Mouse (Mus musculus) limb, embryonic 11.5 days (tissue): Measurements from ENCODE around the gene Taf4. TPM values are rescaled to one million over a fixed set of nuclear protein-coding genes. Genes with fewer than 3 reads are reported as not detected.

Experiments
- ATAC-seq: fragments of 200-750 bp; cut with Nextera tagmentation; 2 replicates; pipeline ENCODE4 v1.8.0; 2017; ENCODE audit warnings: low read depth; ENCODE audit not compliant: insufficient number of reproducible peaks, low FRiP score, low TSS enrichment
- DNase-seq: peaks from one replicate; pipeline ENCODE4 v3.0.0-alpha.2; 2015; ENCODE audit warnings: low spot score
- H3K27ac ChIP-seq: fragments of 300-500 bp; sonication (generic); replicated peaks from 2 replicates; pipeline ENCODE4 v1.5.1; 2014; ENCODE audit warnings: low read depth, mild to moderate bottlenecking, low read length
- H3K27me3 ChIP-seq: fragments of 300-500 bp; sonication (generic); 2 replicates; pipeline ENCODE4 v1.6.1; 2014; ENCODE audit warnings: mild to moderate bottlenecking, low read length, mixed read lengths; ENCODE audit not compliant: control insufficient read depth, insufficient read depth
- H3K36me3 ChIP-seq: fragments of 300-500 bp; sonication (generic); 2 replicates; pipeline ENCODE4 v1.6.1; 2014; ENCODE audit warnings: mild to moderate bottlenecking, low read length, moderate library complexity, mixed read lengths; ENCODE audit not compliant: control insufficient read depth, insufficient read depth
- H3K4me1 ChIP-seq: fragments of 300-500 bp; sonication (generic); 2 replicates; pipeline ENCODE4 v1.6.1; 2014; ENCODE audit warnings: low read length, mixed read lengths; ENCODE audit not compliant: control insufficient read depth, insufficient read depth
- H3K4me2 ChIP-seq: fragments of 300-500 bp; sonication (generic); 2 replicates; pipeline ENCODE4 v1.6.1; 2014; ENCODE audit warnings: low read depth, mild to moderate bottlenecking, moderate library complexity; ENCODE audit not compliant: severe bottlenecking
- H3K4me3 ChIP-seq: fragments of 300-500 bp; sonication (generic); 2 replicates; pipeline ENCODE4 v1.5.1; 2014; ENCODE audit warnings: low read depth, low read length
- H3K9ac ChIP-seq: fragments of 300-500 bp; sonication (generic); 2 replicates; pipeline ENCODE4 v1.6.1; 2014; ENCODE audit warnings: mild to moderate bottlenecking, low read length
- H3K9me3 ChIP-seq: fragments of 300-500 bp; sonication (generic); 2 replicates; pipeline ENCODE4 v1.6.1; 2016; ENCODE audit warnings: low read length; ENCODE audit not compliant: control insufficient read depth
- WGBS: fragments of 180-500 bp; shearing (Covaris S2); extraction: QIAGEN DNeasy Blood & Tissue Kit; methylation state at CpG from one replicate; pipeline ENCODE4 v1.1.7; 2014; 5-methylcytosine and 5-hydroxymethylcytosine counted together
- polyA plus RNA-seq: library from polyadenylated mRNA; unstranded; fragments of >200 nt; fragmentation: Nextera tagmentation; extraction: Ambion mirVana; gene quantifications from 2 replicates; pipeline ENCODE4 v1.2.1, GENCODE M21; 2014

Taf4 gene
- polyA plus RNA-seq, 1 experiment from 2014 or later, result 5.8 TPM

DNA sequence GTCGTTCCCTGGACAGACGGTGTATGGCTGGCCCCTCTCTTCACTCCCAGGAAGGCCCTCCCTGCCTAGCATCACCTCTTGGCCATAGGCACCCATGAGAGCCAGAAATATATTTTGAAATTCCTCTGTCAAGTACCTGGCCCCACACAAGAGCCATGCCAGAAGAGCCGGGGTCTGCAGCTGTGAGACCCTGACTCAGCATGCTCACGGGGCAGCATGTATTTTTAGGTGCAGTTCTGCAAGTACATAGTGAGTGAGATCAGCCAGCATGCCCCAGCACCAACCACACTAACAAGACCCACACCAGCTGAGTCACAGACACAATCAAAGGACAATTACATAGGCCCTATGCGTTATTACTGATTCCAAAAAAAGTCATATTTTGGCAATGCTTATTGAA is 8.8 kb downstream of the Taf4 start:
- peaks cover 7% of the 10 kb centered on the region for H3K4me1 ChIP-seq
- H3K36me3 ChIP-seq, result no peaks in the 10 kb centered on the region
- H3K4me2 ChIP-seq, result no peak overlapping the region
- H3K27ac ChIP-seq, result no peak overlapping the region
- no peaks in the 10 kb centered on the region for H3K27me3 ChIP-seq
- ATAC-seq, result no peak
- DNase-seq, result no peak
- no peaks in the 10 kb centered on the region for H3K9me3 ChIP-seq
- WGBS, result 75% methylated on average over 5 of the region's 5 CpGs
- no peak overlapping the region for H3K4me3 ChIP-seq
- H3K9ac ChIP-seq, result no peak overlapping the region

DNA sequence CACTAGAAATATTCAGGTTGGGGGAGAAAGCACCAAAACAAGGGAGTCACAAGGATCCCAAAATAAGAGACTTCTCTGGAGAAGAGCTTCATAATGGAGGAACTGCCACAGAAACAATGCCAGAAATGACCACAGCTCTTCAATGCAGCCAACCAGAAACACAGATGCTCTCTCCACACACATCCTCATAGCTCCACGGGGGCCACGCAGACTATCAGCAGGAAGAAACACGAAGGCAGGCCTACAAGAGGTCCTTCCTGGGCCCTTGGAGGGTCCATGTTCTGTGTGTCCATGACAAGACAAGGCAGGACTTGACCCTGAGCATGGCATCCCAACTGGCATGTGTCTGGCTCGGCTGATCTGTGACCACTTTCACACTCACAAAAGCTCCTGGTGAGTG is 15.0 kb downstream of the Taf4 start:
- 84% methylated on average over 4 of the region's 4 CpGs for WGBS

DNA sequence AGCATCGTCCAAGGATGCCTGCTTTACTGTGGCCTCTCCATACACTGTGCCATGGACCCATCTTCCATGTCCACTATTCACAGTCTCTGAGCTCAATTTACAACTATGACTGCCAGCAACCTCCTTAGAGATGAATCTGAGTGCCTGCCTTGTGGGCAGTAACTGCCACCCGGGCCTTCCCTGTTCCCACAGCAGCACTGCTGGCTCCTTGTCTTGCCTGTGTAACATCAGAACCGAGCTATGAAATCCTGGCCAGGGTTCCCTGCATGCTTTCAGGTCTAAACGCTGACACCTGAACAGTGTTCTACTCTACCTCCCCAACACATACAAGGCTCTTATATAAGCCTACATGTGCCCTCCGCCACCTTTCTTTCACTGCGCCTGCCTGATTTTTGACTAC is 16.1 kb downstream of the Taf4 start:
- Histone ChIP-seq H3K27me3 (no peaks in the 10 kb centered on the region), H3K9ac (no peak overlapping the region), H3K9me3 (no peaks in the 10 kb centered on the region), H3K36me3 (no peaks in the 10 kb centered on the region), H3K27ac (no peak overlapping the region), H3K4me3 (no peak overlapping the region), H3K4me2 (no peak overlapping the region), H3K4me1 (peaks cover 12% of the 10 kb centered on the region)
- WGBS, result 85% methylated on average over 6 of the region's 6 CpGs
- ATAC-seq (no peak), DNase-seq (no peak)

More for the DNA sequence above, 15.0 kb downstream of the Taf4 start:
- DNase-seq (no peak), ATAC-seq (no peak)
- no peak overlapping the region for H3K4me3 ChIP-seq
- peaks cover 12% of the 10 kb centered on the region for H3K4me1 ChIP-seq
- H3K36me3 ChIP-seq, result no peaks in the 10 kb centered on the region
- H3K9ac ChIP-seq, result no peak overlapping the region
- H3K27me3 ChIP-seq, result no peaks in the 10 kb centered on the region
- H3K9me3 ChIP-seq, result no peaks in the 10 kb centered on the region
- H3K4me2 ChIP-seq, result no peak overlapping the region
- no peak overlapping the region for H3K27ac ChIP-seq

DNA sequence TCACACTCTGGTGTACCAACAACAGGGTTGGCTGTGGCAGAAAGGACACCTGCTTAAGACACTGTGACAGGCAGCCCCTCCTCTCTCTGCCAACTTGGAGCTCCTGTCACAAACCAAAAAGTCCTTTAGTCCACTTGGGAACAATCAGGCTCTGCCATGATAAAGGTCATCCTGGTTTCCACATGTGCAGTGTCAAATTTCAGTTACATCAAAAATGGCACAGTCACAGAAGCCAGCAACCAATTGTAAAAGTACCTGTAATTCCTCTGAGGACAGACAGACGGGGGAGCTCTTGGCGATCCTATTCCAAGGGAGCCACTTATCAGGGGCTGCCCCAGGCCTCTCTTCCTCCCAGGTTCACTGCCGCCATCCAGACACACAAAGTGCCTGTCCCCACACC is 17.1 kb downstream of the Taf4 start:
- Histone ChIP-seq H3K4me1 (peaks cover 12% of the 10 kb centered on the region), H3K27me3 (no peaks in the 10 kb centered on the region), H3K9me3 (no peaks in the 10 kb centered on the region), H3K27ac (no peak overlapping the region), H3K4me2 (no peak overlapping the region), H3K4me3 (no peak overlapping the region), H3K36me3 (no peaks in the 10 kb centered on the region), H3K9ac (no peak overlapping the region)
- DNase-seq (no peak), ATAC-seq (no peak)
- 21% methylated on average over 3 of the region's 3 CpGs for WGBS

DNA sequence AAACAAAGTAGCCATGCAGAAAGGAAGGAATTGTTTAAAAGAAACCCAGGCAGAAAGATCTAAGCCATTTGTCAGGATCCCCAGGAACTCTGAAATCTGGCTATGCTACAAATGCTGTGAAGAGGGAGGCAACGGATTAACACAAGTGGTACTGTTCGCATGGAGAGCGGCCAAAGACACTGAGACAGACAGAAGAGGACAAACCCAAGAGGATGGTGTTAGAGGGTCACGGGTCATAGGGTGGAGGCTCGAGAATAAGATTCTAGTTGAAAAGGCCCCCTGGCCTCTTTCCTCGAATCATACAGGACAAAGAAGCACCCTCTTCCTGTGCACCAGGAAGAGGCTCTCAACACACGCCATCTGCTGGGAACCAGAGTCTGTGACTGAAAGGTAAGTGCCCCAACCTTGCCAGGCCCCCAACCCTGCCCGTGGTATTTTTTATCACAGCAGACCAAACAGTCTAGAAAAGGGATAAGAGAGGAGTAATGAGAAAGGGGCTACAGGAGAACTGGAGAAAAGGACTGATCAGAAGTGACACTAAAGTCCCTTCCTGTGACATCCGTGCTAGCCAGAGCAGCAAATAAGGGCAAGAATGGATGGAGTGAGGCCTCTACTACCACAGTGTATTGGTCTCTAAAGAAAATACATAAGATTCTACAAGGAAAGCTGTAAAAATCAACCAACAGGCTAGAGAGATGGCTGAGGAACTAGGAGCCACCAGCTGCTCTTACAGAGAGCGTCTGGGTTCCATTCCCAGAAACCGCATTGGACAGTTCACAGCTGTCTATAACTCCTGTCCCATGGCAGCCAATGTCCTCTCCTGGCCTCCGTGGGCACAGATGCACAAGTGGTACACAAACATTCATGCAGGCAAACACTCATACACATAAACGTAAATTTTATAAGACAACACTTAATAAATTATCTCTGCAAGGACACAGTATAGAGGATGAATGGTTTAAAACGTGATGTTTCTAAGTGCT is 24.6 kb downstream of the Taf4 start:
- Histone ChIP-seq H3K4me1 (no peaks in the 10 kb centered on the region), H3K4me2 (no peak overlapping the region), H3K27me3 (no peaks in the 10 kb centered on the region), H3K9me3 (no peaks in the 10 kb centered on the region), H3K36me3 (no peaks in the 10 kb centered on the region), H3K4me3 (no peak overlapping the region), H3K9ac (no peak overlapping the region), H3K27ac (no peak overlapping the region)
- DNase-seq (no peak), ATAC-seq (no peak)
- 77% methylated on average over 14 of the region's 14 CpGs for WGBS

DNA sequence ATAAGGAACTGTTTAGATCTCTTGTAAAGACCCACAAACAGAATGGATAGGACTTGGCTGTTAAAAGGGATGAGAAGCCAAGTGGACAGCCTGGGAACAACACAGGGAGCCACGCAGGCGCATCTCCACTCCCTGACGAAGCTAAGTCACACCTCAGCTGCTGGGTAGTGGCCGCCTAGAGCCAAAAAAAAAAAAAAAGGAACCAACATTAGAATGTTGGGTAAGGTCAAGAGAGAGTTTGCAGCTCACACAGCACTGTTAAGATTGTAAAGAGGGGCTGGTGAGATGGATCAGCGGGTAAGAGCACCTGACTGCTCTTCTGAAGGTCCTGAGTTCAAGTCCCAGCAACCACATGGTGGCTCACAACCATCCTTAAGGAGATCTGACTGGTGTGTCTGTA is 27.6 kb downstream of the Taf4 start:
- WGBS, result 81% methylated on average over 5 of the region's 5 CpGs
- H3K4me1 ChIP-seq, result no peaks in the 10 kb centered on the region

DNA sequence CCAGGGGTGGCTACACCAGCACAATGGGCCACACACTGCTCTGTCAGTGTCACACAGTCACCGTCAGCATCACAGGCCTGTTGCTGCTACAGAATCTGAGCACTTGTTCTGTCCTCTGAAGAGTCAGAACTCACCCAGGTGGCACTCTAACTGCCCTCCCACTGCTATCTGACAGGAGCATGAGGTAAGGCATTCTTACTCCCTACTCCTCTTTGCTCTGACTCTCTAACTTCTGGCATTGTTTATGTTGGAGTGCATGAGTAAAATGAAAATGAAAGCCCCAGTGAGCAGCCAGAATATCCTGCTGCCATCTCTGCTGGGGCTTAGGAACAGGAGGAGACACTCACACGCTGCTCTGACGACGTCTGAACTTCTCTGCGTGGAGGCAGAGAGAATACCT is 28.8 kb downstream of the Taf4 start:
- no peak for DNase-seq
- Histone ChIP-seq H3K27me3 (no peaks in the 10 kb centered on the region), H3K9ac (no peak overlapping the region), H3K27ac (no peak overlapping the region), H3K9me3 (no peaks in the 10 kb centered on the region), H3K36me3 (no peaks in the 10 kb centered on the region), H3K4me1 (no peaks in the 10 kb centered on the region), H3K4me3 (no peak overlapping the region), H3K4me2 (no peak overlapping the region)
- no peak for ATAC-seq
- WGBS, result 70% methylated on average over 5 of the region's 5 CpGs

More for the DNA sequence above, 27.6 kb downstream of the Taf4 start:
- no peak overlapping the region for H3K4me3 ChIP-seq
- no peak for ATAC-seq
- H3K36me3 ChIP-seq, result no peaks in the 10 kb centered on the region
- no peaks in the 10 kb centered on the region for H3K9me3 ChIP-seq
- DNase-seq, result no peak
- no peak overlapping the region for H3K9ac ChIP-seq
- H3K27ac ChIP-seq, result no peak overlapping the region
- no peak overlapping the region for H3K4me2 ChIP-seq
- H3K27me3 ChIP-seq, result no peaks in the 10 kb centered on the region

DNA sequence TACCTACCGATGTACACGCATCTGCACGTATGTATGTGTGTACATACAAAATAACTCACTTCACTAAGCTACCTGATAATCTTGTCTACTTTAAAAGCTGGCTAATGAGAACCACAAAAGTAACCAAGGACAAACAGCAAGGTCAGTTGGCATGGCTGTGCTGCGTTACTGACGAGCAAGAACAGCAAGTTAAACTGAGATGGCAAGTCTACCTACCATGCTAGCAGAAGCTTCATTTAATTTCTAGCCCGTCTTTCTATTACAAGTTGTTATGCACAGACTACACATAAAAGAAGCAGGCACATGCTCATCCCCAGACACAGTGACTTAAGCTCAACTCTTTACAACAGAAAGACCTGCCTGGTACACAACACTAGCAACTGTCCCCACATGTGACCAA is 29.9 kb downstream of the Taf4 start:
- no peak overlapping the region for H3K27ac ChIP-seq
- no peaks in the 10 kb centered on the region for H3K36me3 ChIP-seq
- no peak overlapping the region for H3K9ac ChIP-seq
- no peak for DNase-seq
- no peak overlapping the region for H3K4me2 ChIP-seq
- 86% methylated on average over 6 of the region's 6 CpGs for WGBS
- H3K27me3 ChIP-seq, result no peaks in the 10 kb centered on the region
- ATAC-seq, result no peak
- H3K4me3 ChIP-seq, result no peak overlapping the region
- no peaks in the 10 kb centered on the region for H3K9me3 ChIP-seq
- H3K4me1 ChIP-seq, result no peaks in the 10 kb centered on the region
